Mouse (Mus musculus) left cerebral cortex, postnatal 14 days (tissue): ENCODE measurements around the gene Ids. TPM values are rescaled to one million over a fixed set of nuclear protein-coding genes. Genes with fewer than 3 reads are reported as not detected.

Source experiments
- total RNA-seq, 2 experiments: library from RNA; stranded (reverse); gene quantifications; 2 replicates each; pipeline ENCODE4 v1.2.3; 2021

Ids gene
- total RNA-seq, 2 experiments from 2014 or later: 356 to 384 TPM

Other genes with a start within 250 kb of the Ids start
- gene 1110012L19Rik, start 20.8 kb upstream of the Ids start, total RNA-seq: 10 to 100 TPM; 15.9 to 17.5 TPM
- gene Tmem185a, start 112.1 kb upstream of the Ids start, total RNA-seq: 10 to 100 TPM; 44.9 to 46.9 TPM